ENCODE assay signal across 8 mouse cellular contexts in the genomic region with DNA sequence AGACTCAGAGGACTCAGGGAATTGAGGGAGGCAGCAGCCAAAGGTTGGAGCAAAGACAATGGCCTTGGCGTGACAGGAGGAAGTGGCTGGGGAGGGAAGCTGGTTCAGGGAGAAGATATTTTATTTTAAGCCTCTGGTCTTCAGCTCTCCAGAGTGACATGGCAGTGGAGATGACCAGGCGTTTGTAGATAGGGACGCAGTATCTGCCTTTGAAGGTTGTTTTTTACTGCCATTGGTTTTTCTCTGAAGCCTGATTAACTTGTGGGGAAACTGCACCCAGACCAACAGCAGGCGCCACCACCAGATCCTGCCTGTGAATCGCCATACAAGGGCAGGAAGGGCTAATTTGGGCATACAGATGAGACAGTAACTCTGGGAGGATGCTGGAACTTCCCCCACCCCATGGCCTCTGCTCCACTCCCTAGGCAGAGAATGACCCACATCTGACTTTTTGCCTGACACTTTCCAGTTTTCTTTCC.
DNase-seq lines count a peak whose midpoint lies in the region; ATAC-seq and TF ChIP-seq lines count a peak whose summit lies in the region.

No protein-coding gene starts in this region.

- WGBS in kidney, embryonic 14.5 days = 36% methylated on average over 5 of the region's 5 CpGs
- 38% methylated on average over 5 of the region's 5 CpGs for WGBS in lung, postnatal 0 days
- 84% methylated on average over 5 of the region's 5 CpGs for WGBS in cerebellum, adult 2 months

- H3K9ac ChIP-seq in kidney, embryonic 14.5 days (ENCODE audit: low read depth, low read length) = no peak overlapping the region
- no peak overlapping the region for H3K9ac ChIP-seq in lung, postnatal 0 days (replicated peaks; ENCODE audit: low read depth)

- H3K36me3 ChIP-seq in kidney, embryonic 14.5 days (ENCODE audit: control insufficient read depth, insufficient read depth, low read length) = no peaks in the 10 kb centered on the region
- H3K36me3 ChIP-seq in lung, postnatal 0 days (ENCODE audit: insufficient read depth, low read length) = no peaks in the 10 kb centered on the region

- H3K27me3 ChIP-seq in kidney, embryonic 14.5 days (ENCODE audit: control insufficient read depth, insufficient read depth, low read length) = no peaks in the 10 kb centered on the region
- H3K27me3 ChIP-seq in lung, postnatal 0 days (replicated peaks; ENCODE audit: insufficient read depth, low read length) = no peaks in the 10 kb centered on the region
- H3K27me3 ChIP-seq in cerebellum, adult 2 months (ENCODE audit: control insufficient read depth, insufficient read depth, low read length) = no peaks in the 10 kb centered on the region; the same call in 1 of the 2 replicates

- no peak overlapping the region; the same call in 1 of the 2 replicates for H3K4me2 ChIP-seq in kidney, embryonic 14.5 days (replicated peaks; ENCODE audit: low read depth, low read length)
- H3K4me2 ChIP-seq in lung, postnatal 0 days (replicated peaks; ENCODE audit: low read depth, low read length) = no peak overlapping the region

- H3K9me3 ChIP-seq in kidney, embryonic 14.5 days (ENCODE audit: control insufficient read depth, low read length) = no peaks in the 10 kb centered on the region
- no peaks in the 10 kb centered on the region for H3K9me3 ChIP-seq in lung, postnatal 0 days (ENCODE audit: low read length)

- ATAC-seq in granulocyte monocyte progenitor cell, adult 5-6 weeks (replicated peaks; ENCODE audit: poor library complexity, severe bottlenecking) = peak; percentile 75
- ATAC-seq in kidney, embryonic 14.5 days (ENCODE audit: low FRiP score, low TSS enrichment) = no peak
- peak; percentile 81 for ATAC-seq in lung, postnatal 0 days

- H3K4me1 ChIP-seq in kidney, embryonic 14.5 days (ENCODE audit: control insufficient read depth, insufficient read depth, low read length) = 0 out of 2 replicates have a peak, but pooled peaks cover 3% of the 10 kb centered on the region
- peaks cover 11% of the 10 kb centered on the region; the same call in 1 of the 2 replicates for H3K4me1 ChIP-seq in lung, postnatal 0 days (ENCODE audit: insufficient read depth, low read depth, low read length)
- H3K4me1 ChIP-seq in cerebellum, adult 2 months (ENCODE audit: control insufficient read depth, insufficient read depth, low read length) = peaks cover 4% of the 10 kb centered on the region

- no peak overlapping the region for H3K4me3 ChIP-seq in kidney, embryonic 14.5 days (ENCODE audit: low read length)
- H3K4me3 ChIP-seq in lung, postnatal 0 days (ENCODE audit: low read depth, low read length) = no peak overlapping the region
- no peak overlapping the region for H3K4me3 ChIP-seq in cerebellum, adult 2 months (replicated peaks; ENCODE audit: insufficient read depth, low read depth, low read length)

- TF ChIP-seq CTCF in lung, postnatal 0 days (IDR thresholded peaks at IDR 0.05) = peak; percentile 39
- TF ChIP-seq CTCF in cerebellum, adult 2 months (IDR thresholded peaks at IDR 0.05; ENCODE audit: borderline replicate concordance, insufficient read depth, low read depth, low read length) = no peak

- peak; percentile 44 to 56 for DNase-seq in adrenal gland, postnatal 36 days
- peak; percentile 73 for DNase-seq in lung, postnatal 0 days (ENCODE audit: low spot score)
- no peak for DNase-seq in gastrocnemius, postnatal 14 days
- no peak for DNase-seq in cerebellum, adult 2 months
- DNase-seq in T-cell, adult 2 months (ENCODE audit: low spot score) = no peak
- no peak for DNase-seq in frontal cortex, postnatal 25 days (ENCODE audit: low spot score in 2 of 2)

- intact Hi-C loops in gastrocnemius, postnatal 14 days (cut with DNase I; ENCODE audit: low total_unique reads) = no loop called here

- TF ChIP-seq POLR2A in cerebellum, adult 2 months (IDR thresholded peaks at IDR 0.05; ENCODE audit: borderline replicate concordance, insufficient read depth, low read length) = no peak

- 0 out of 2 replicates have a peak overlapping the region, but pooled peaks have one; percentile 4 for H3K27ac ChIP-seq in kidney, embryonic 14.5 days (ENCODE audit: low read depth, low read length)
- peak overlapping the region; percentile 73 for H3K27ac ChIP-seq in lung, postnatal 0 days (ENCODE audit: low read length)
- no peak overlapping the region for H3K27ac ChIP-seq in cerebellum, adult 2 months (ENCODE audit: insufficient read depth, low read length)

- TF ChIP-seq EP300 in lung, postnatal 0 days (IDR thresholded peaks at IDR 0.05) = no peak; the same call in 1 of the 2 replicates

Comparison
In these comparisons a context has a peak if more than half of its experiments do, and no peak if none do; other contexts are left out.
1. DNase-seq: peak in adrenal gland, postnatal 36 days (2 of 2) and lung, postnatal 0 days (single experiment); none in gastrocnemius, postnatal 14 days (single experiment), cerebellum, adult 2 months (0 of 2), T-cell, adult 2 months (single experiment) and frontal cortex, postnatal 25 days (0 of 2).